Mouse (Mus musculus): ENCODE data around the gene Car5a.

DNA sequence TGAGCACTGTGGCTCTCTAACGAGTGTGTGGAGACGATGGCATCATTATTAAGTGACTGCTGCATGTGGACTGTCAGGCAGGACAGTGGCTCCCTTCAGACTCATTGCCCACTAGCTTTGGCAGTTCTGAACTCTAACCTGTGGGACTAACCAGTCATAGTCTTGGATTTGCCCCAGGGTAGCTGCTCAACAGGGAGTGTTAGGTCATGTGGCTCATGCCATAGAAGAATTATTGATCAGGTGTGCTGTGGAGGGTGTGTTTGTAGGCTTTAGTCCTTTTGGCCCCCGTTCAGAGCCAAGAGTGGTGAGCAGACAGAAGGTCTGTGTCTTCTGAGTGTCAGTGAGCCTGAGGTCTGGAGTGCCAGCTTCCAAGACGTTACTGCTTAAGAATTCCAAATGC lies 48.2 kb upstream of the Car5a start:
- TF ChIP-seq POLR2A (IDR thresholded peaks at IDR 0.05; ENCODE audit: extremely low read depth, insufficient read depth, low read length) (no peak), CTCF (IDR thresholded peaks at IDR 0.05; ENCODE audit: low read depth, low read length) (no peak)

All from liver, adult 2 months (tissue).